Mouse (Mus musculus): ENCODE data around the gene Hcn1. TPM values are rescaled to one million over a fixed set of nuclear protein-coding genes. Genes with fewer than 3 reads are reported as not detected.

Hcn1 gene
- total and polyA plus RNA-seq, 3 experiments: not detected

DNA sequence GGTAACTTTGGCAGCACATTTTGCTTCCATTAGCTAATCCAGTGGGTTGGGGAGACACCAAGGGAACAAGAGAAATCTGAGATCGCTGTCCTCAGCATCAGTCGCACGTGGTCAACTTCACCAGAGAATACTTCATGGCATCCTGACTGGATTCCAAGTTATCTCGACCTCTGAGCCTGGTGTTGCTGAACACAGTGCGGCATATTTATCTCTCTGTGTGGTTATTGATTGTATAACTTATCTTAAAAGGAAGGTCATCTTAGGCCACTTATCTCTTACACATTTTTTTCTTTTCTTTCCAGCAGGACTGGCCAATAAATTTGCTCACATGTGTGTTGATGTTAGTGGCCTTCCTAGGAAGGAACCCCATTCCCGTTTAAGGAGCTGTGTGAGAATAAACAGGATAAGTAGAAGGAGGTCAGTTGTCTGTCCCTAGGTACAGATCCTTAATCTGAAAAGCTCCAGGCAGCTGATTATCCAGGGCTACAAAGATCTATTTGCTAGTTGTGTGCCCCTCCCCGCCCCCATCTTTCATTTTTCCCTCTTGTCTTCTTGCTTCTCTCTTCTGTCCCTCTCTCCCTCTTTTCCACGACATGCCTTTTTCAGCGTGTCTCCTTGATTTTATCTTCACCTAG lies 672 bp upstream of the Hcn1 start:
- TF ChIP-seq MYC (IDR thresholded peaks at IDR 0.05; ENCODE audit: low read depth, low read length) (no peak), HCFC1 (IDR thresholded peaks at IDR 0.05; ENCODE audit: low read depth, low read length) (no peak), ZMIZ1 (IDR thresholded peaks at IDR 0.05; ENCODE audit: low read depth, low read length) (no peak), TAL1 (IDR thresholded peaks at IDR 0.05; ENCODE audit: low read length) (no peak), MYB (IDR thresholded peaks at IDR 0.05; ENCODE audit: low read depth, low read length) (no peak), USF2 (IDR thresholded peaks at IDR 0.05; ENCODE audit: borderline replicate concordance in 1 of 2, insufficient read depth in 1 of 2, low read depth in 1 of 2, low read length in 2 of 2) (no peak), EP300 (IDR thresholded peaks at IDR 0.05; ENCODE audit: low read depth in 1 of 2, low read length in 2 of 2) (no peak), ZNF384 (IDR thresholded peaks at IDR 0.05; ENCODE audit: low read depth, low read length) (no peak), SIN3A (IDR thresholded peaks at IDR 0.05; ENCODE audit: low read length) (no peak), TCF12 (IDR thresholded peaks at IDR 0.05; ENCODE audit: low read depth, low read length) (no peak), MXI1 (IDR thresholded peaks at IDR 0.05; ENCODE audit: low read depth, low read length) (no peak), GABPA (IDR thresholded peaks at IDR 0.05; ENCODE audit: low read depth, low read length) (no peak), ELF1 (IDR thresholded peaks at IDR 0.05; ENCODE audit: low read depth, low read length) (no peak), POLR2AphosphoS2 (IDR thresholded peaks at IDR 0.05; ENCODE audit: low read length) (no peak)
- Histone ChIP-seq H3K79me2 (ENCODE audit: control insufficient read depth, insufficient read depth, low read length, poor library complexity) (no peaks in the 10 kb centered on the region), H3K36me3 (ENCODE audit: control insufficient read depth in 1 of 2, insufficient read depth in 2 of 2, low read length in 2 of 2) (no peaks in the 10 kb centered on the region), H3K27ac (ENCODE audit: control insufficient read depth, low read depth, low read length) (no peak overlapping the region), H3K4me1 (ENCODE audit: control insufficient read depth in 1 of 2, insufficient read depth in 2 of 2, low read length in 2 of 2) (no peaks in the 10 kb centered on the region), H3K4me3 (ENCODE audit: control insufficient read depth in 1 of 2, insufficient read depth in 1 of 2, low read depth in 2 of 2, low read length in 2 of 2) (no peak overlapping the region), H3K27me3 (ENCODE audit: control insufficient read depth in 1 of 2, insufficient read depth in 2 of 2, low read length in 2 of 2) (no peaks in the 10 kb centered on the region), H3K9ac (ENCODE audit: control insufficient read depth, low read depth, low read length, poor library complexity, severe bottlenecking) (no peak overlapping the region), H3K9me3 (replicated peaks; ENCODE audit: insufficient read depth, low read length) (no peaks in the 10 kb centered on the region)
- DNase-seq (ENCODE audit: low read depth, low spot score): no peak

DNA sequence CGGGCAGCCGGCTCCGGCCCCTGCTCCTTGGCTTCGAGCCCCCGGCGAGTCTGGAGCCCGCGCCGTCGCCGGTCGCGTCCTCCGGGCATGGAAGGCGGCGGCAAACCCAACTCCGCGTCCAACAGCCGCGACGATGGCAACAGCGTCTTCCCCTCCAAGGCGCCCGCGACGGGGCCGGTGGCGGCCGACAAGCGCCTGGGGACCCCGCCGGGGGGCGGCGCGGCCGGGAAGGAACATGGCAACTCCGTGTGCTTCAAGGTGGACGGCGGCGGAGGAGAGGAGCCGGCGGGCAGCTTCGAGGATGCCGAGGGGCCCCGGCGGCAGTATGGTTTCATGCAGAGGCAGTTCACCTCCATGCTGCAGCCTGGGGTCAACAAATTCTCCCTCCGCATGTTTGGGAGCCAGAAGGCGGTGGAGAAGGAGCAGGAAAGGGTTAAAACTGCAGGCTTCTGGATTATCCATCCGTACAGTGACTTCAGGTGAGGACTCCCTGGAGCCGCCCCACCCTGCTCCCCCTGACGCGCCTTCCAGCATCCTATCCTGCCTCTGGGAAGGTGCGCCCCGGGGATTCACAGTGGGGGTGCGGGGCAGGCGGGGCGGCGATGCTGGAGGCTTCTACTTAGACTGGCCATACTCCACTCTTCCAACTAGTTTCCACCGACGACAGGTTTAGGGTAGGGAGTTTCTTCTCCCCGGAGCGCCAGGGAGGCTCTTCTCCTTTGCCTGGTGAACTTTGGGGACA lies 668 bp downstream of the Hcn1 start:
- Histone ChIP-seq H3K4me3 (ENCODE audit: control insufficient read depth in 1 of 2, insufficient read depth in 1 of 2, low read depth in 2 of 2, low read length in 2 of 2) (no peak overlapping the region), H3K27ac (ENCODE audit: control insufficient read depth, low read depth, low read length) (no peak overlapping the region), H3K36me3 (ENCODE audit: control insufficient read depth in 1 of 2, insufficient read depth in 2 of 2, low read length in 2 of 2) (no peaks in the 10 kb centered on the region), H3K9ac (ENCODE audit: control insufficient read depth, low read depth, low read length, poor library complexity, severe bottlenecking) (no peak overlapping the region), H3K27me3 (ENCODE audit: control insufficient read depth in 1 of 2, insufficient read depth in 2 of 2, low read length in 2 of 2) (no peaks in the 10 kb centered on the region), H3K79me2 (ENCODE audit: control insufficient read depth, insufficient read depth, low read length, poor library complexity) (no peaks in the 10 kb centered on the region), H3K9me3 (replicated peaks; ENCODE audit: insufficient read depth, low read length) (no peaks in the 10 kb centered on the region), H3K4me1 (ENCODE audit: control insufficient read depth in 1 of 2, insufficient read depth in 2 of 2, low read length in 2 of 2) (no peaks in the 10 kb centered on the region)
- DNase-seq (ENCODE audit: low read depth, low spot score): no peak
- TF ChIP-seq MYC (IDR thresholded peaks at IDR 0.05; ENCODE audit: low read depth, low read length) (no peak), E2F4 (IDR thresholded peaks at IDR 0.05; ENCODE audit: borderline replicate concordance, low read depth, low read length) (no peak), MYB (IDR thresholded peaks at IDR 0.05; ENCODE audit: low read depth, low read length) (no peak), KAT2A (conservative IDR thresholded peaks at IDR 0.05; ENCODE audit: low read depth, low read length) (no peak), POLR2AphosphoS5 (IDR thresholded peaks at IDR 0.05; ENCODE audit: borderline replicate concordance, low read depth, low read length) (no peak), POLR2AphosphoS2 (IDR thresholded peaks at IDR 0.05; ENCODE audit: low read length) (no peak), USF2 (IDR thresholded peaks at IDR 0.05; ENCODE audit: borderline replicate concordance in 1 of 2, insufficient read depth in 1 of 2, low read depth in 1 of 2, low read length in 2 of 2) (no peak), EP300 (IDR thresholded peaks at IDR 0.05; ENCODE audit: low read depth in 1 of 2, low read length in 2 of 2) (no peak), NELFE (IDR thresholded peaks at IDR 0.05; ENCODE audit: low read depth, low read length) (no peak), TBP (IDR thresholded peaks at IDR 0.05; ENCODE audit: low read depth, low read length) (no peak), TAL1 (IDR thresholded peaks at IDR 0.05; ENCODE audit: low read length) (no peak), ELF1 (IDR thresholded peaks at IDR 0.05; ENCODE audit: low read depth, low read length) (no peak)
